Mouse (Mus musculus) kidney, adult 9 months (tissue): ENCODE measurements around the gene Prcp.
"Not testable (repeated sequence)": the region's sequence is repeated elsewhere in the genome, so short reads cannot be mapped to it uniquely, and the experiment has no call there.

Experiments used
- DNase-seq: peaks from one replicate; pipeline ENCODE4 v3.0.0; 2022

Prcp gene

DNA sequence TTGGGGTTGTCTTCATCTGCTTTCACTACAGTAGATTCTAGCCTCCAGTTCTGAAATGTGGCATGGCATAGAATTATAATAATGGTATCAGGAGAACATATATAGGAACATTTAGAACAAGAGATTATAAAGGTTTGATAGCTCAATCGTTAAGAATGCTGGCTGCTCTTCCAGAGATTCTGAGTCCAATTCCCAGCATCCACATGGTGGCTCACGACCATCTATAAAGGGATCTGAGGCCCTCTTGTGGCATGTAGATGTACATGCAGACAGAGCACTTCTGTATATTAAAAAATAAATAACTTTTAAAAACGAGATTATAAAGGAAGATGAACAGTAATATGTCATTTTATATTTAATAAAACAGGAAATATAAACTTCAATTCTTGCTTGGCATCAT lies 19.2 kb downstream of the Prcp start:
- DNase-seq = peak; percentile 17

GRCm38 (mm10) chr7:92896036-92896435 lies 21.8 kb downstream of the Prcp start:
- DNase-seq = no peak

GRCm38 (mm10) chr7:92897021-92897420 lies 22.8 kb downstream of the Prcp start:
- DNase-seq = peak; percentile 20

DNA sequence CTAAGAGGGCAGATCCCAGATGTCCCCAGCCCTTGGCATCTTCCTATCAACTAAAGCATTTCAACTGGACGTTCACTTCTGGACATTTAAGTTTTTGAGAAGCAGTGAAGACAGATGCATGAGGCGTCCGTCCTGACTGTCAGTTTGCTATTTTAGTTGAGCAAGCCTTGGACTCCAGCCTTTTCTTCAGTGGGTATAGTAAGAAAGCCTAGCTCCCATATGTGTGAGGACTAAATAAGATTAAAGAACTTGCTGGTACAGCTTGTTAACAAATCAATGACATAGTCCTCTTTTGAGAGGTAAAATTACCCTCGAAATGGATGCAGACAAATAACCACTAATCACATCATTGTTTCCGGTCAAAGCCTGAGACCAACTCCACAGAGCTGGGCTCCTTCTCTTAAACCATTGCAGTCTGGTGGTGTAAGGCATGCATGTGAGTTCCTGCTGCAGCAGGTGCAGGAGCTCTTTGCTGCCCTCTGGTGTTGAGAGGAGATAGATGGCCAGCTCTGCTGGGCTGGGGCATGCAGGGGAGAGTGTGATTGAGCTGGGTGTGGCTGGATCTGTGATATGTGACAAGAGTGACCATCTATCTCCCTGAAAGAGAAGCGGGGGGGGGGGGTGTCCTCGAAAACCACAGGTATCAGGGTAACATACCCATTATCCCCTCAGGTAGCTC lies 29.2 kb downstream of the Prcp start:
- DNase-seq = peak; percentile 68

GRCm38 (mm10) chr7:92904285-92904684 lies 30.0 kb downstream of the Prcp start:
- DNase-seq = not testable (repeated sequence)

GRCm38 (mm10) chr7:92920172-92920856 lies 46.0 kb downstream of the Prcp start:
- no peak for DNase-seq

- no peak for DNase-seq
Observed at GRCm38 (mm10) chr7:92920857-92921172, 46.5 kb downstream of the Prcp start.

DNA sequence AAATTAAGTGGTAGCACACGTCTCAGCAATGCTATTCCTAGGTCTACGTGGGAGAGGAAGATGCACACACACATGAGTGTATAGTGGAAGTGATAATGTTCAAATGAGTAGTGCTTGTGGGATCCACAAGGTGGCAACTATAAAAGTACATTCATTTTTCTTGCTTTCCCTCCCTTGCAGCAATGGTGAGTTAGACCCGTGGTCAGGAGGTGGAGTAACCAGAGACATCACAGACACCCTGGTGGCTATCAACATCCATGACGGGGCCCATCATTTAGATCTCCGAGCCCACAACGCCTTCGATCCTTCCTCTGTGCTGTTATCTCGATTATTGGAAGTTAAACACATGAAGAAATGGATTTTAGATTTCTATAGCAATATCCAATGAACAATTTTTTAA lies 58.5 kb downstream of the Prcp start:
- DNase-seq = no peak

- not testable (repeated sequence) for DNase-seq
Observed at GRCm38 (mm10) chr7:92933308-92933948, 59.2 kb downstream of the Prcp start.

- no peak for DNase-seq
Observed at GRCm38 (mm10) chr7:92936747-92937146, 62.5 kb downstream of the Prcp start.

DNA sequence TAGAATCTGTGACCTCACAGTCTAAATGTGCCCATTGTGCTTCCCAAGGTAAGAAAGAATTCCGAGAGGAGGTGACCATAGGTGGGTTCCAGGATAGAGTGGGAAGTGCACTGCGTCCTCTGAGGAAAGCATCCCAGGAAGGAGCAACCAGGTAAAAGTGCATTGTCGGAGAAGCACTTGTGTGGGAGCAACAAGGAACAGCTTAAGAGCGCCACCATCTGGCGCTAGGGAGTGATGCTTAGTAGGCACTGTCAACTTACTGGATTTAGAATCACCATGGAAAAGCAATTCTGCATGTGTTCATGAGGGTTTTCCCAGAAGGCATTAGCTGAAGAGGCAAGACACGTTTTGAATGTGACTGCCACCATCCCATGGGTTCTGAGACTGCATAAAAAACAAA lies 63.7 kb downstream of the Prcp start:
- peak; percentile 11 for DNase-seq

GRCm38 (mm10) chr7:92939776-92940175 lies 65.5 kb downstream of the Prcp start:
- no peak for DNase-seq

- peak; percentile 20 for DNase-seq
Observed at GRCm38 (mm10) chr7:92950775-92951174, 76.5 kb downstream of the Prcp start.

- DNase-seq = no peak
Observed at GRCm38 (mm10) chr7:92952210-92952609, 77.9 kb downstream of the Prcp start.

DNA sequence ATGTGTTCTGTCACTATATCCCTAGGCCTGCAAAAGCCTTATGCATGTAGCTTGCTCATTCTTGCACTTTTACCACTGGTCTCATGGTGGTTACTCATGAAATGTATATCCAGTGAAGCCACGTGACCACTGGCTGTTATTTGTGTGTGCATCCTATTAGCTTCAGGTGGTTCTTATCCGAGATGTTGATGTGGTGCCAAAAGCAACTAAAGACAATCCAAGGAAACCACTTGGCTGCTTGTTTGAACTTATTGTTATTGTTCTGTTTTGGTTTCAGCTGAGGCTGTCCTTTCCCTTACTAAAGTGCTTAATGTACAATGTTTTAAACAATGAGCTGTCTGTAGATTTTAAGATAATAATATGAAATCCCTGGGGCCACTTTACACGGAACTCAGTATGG lies 85.5 kb downstream of the Prcp start:
- DNase-seq = no peak

DNA sequence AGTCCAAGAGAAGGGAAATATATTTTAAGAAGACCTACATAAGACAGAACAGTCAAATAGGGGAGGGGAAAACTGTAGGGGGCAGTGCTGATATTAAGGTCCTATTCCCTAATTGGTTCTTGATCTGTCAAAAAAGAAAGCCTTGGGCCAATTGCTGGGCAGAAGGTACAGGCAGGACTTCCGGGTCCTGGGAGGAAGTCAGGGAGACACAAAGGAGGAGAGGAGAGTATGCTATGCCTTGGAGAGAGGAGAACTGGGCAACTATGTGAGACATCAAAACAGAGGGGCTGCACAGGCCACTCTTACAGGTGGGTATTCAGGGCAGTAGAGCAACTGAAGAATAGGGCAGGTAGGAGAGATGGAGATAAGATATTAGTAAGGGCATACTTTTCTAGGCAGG lies 87.6 kb downstream of the Prcp start:
- no peak for DNase-seq

GRCm38 (mm10) chr7:92964754-92965501 lies 90.7 kb downstream of the Prcp start:
- DNase-seq = peak; percentile 71

GRCm38 (mm10) chr7:92967381-92968127 lies 93.3 kb downstream of the Prcp start:
- no peak for DNase-seq

DNA sequence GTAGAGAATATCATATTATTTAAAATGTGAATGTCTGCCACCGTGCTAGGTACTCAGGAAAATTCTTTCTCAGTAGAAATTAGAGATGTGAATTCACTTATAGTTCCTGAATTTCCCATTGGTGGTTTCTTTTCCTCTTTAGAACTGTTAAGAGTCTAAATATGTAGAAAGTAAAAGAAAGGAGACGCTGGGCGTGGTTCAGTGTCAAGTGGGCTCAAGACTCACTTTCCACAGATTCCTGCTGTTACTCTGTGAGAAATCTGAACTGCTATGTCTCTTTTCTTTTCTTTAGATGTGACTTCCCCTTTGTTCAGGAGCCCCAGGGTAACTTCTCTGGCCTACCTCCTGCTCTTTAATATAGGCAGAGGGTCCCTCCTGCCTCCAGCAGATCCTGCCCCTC lies 103.2 kb downstream of the Prcp start:
- DNase-seq = no peak

DNA sequence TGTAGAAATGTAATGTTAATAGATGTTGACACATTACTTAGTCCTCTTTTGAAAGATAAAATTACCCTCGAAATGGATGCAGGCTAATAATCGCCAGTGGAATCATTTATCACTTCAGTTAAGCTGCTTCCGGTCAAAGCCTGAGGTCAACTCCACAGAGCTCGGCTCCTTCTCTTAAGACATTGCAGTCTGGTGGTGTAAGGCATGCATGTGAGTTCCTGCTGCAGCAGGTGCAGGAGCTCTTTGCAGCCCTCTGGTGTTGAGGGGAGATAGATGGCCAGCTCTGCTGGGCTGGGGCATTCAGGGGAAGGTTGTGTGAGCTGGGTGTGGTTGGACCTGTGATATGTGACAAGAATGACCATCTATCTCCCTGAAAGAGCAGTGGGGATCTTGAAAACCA lies 104.0 kb downstream of the Prcp start:
- DNase-seq = no peak

GRCm38 (mm10) chr7:92978720-92979119 lies 104.5 kb downstream of the Prcp start:
- not testable (repeated sequence) for DNase-seq

DNA sequence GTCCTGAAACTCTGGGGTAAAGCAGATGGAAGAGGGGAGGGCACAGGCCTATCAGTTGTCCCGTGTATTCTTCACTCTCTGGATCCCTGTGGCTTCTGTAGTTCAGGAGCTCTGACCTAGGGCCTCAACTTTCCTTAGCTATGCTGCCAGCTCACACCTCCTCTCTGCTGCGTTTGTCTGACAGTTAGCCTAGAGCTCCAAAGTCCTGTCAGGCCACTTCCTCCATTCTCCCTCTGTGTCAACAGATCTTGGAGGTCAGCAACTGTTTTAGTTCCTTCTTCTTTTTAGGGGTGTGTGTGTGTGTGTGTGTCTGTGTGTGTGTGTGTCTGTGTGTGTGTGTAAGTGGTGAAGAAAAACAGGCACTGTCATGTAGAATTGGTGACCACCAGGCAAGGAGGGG lies 106.5 kb downstream of the Prcp start:
- no peak for DNase-seq

DNA sequence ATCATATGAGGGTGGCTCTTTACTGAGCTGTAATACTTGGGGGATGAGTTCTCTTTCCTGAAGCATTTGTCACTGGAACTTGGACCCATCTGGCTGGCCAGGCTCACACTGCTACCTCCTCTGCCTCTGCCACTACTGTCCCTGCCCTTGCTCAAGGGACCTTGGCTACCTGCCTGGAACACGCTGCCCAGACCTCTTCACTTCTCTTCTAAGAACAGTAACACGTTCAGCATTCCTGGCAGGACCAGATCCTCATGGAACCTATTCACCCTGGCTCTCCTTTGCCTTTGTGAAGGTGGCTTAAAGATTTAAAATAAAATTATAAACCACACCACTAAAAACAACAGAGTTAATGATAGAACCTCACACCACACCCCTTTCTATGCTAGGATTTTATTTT lies 107.6 kb downstream of the Prcp start:
- DNase-seq = peak; percentile 4
